Mouse (Mus musculus) c-Kit-positive CD71-negative TER-119-negative erythroid progenitor cells, embryonic 14.5 days (primary cell): ENCODE data around the gene 4930455H04Rik.

Experiments used
- DNase-seq: peaks from one replicate; pipeline ENCODE4 v3.0.0-alpha.2; 2013; ENCODE audit warnings: low read depth

4930455H04Rik gene

DNA sequence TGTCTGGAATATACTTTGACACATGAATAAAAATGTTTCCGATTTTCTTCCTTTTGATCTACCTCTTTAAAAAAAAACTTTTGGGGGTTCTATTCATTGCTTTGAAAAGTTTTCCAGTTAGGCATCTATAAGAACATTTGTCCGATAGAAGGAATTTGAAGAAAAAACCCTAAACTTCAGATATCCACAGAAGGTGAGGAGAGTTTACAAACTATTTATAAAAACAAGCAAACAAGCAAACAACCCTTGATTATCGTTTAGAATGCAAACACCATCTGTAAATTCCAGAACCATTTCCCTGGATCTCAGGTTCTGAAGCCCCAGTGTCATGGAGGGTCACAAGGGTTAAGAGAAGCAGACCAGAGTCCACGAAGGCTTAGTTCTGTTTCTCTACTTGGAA is at the start of gene 4930455H04Rik:
TSS of gene 4930455H04Rik (plus strand) at position 301 of the 400 bp plus-strand sequence.
- no peak for DNase-seq

DNA sequence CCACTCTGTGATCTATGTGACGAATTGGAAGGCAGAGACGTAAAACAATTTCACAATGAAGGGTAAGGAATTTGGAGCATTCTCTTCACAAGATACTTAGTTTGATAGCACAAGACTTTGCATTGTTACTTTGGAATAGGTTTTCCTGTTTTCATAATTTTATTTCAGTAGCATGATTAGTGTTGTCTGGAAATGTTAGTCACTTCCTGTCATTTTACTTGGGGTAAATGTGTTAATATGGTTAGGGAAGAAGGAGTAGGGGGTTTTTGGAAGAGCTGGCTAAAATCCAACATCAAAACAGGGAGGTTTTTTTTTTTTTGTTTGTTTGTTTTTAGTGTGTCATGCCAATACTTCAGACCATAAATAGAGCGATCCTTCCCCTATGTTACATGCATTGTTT is 46.5 kb upstream of the 4930455H04Rik start:
- no peak for DNase-seq

DNA sequence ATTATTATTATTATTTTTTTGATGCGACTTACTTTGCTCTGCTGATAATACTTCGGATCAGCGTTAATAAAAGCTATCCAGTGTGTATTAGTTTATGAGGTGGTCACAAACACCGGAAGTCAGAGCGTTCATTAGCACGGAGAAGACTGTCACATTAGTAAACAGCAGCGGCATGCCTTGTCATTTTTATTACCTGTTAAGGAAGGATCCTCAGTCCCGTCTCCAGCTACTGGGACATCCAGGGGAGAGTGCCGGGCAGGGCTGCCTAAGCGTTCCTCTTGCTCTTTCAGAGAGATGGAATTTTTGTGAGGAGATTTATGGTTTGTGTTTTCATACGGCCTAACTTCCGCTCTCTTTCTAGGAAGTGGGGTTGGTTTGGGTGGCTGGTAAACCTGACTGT is 45.0 kb upstream of the 4930455H04Rik start:
- DNase-seq = no peak

DNA sequence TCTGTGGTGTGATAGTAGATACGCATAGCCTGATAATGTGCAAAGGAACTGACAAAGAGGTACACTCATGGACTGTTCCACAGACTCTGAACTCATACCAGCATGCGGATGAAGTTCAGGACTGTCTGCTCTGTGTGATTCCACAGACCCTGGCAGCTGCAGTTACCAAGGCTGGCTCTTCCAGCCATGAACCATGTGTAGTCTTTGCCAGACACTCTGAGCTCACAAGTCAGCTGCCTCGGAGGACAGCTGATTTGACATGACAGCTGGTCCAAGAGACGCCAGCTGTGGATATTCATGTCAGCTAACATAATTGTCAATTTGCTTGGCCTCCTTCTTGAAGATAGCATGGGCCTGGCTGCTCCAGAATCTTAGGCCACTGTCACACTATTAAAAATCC is 39.1 kb upstream of the 4930455H04Rik start:
- DNase-seq = no peak

GRCm38 (mm10) chr3:116933158-116933557 is 34.9 kb upstream of the 4930455H04Rik start:
- no peak for DNase-seq

DNA sequence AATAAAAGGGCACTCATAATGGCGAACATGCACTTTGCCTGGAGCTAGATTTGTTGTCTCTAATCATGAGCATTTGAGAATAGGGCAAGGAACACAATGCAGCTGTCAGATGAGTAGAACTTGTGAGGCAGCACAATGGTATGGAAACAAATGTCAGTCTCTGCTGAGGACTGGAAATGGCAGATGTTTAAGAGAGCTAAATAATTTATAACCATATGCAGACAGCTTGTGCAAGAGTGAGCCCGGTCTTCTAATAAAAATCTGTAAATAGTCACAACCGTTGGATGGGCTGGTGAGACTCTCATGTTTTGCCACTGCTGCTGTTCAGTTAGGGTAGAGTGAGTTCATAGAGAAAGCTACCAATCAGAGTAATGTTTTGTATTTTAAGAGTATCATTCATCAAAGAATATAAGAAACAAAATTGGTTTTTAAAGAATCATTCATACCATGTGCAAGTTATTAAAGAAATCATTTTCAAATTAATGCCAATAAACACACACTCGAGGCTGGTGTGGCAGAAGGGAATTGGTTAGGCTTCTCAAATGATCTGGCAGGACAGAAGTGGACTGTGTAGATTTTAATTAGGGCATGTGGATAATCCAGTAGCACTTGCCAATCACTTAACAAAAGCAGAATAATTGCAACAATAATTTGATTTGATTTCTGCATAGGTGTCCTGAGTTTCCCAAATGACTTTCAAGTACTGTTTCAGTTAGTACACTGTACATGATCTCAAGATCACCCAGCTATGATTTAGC is 31.0 kb upstream of the 4930455H04Rik start:
- no peak for DNase-seq

GRCm38 (mm10) chr3:116940804-116941558 is 27.1 kb upstream of the 4930455H04Rik start:
- DNase-seq = no peak

DNA sequence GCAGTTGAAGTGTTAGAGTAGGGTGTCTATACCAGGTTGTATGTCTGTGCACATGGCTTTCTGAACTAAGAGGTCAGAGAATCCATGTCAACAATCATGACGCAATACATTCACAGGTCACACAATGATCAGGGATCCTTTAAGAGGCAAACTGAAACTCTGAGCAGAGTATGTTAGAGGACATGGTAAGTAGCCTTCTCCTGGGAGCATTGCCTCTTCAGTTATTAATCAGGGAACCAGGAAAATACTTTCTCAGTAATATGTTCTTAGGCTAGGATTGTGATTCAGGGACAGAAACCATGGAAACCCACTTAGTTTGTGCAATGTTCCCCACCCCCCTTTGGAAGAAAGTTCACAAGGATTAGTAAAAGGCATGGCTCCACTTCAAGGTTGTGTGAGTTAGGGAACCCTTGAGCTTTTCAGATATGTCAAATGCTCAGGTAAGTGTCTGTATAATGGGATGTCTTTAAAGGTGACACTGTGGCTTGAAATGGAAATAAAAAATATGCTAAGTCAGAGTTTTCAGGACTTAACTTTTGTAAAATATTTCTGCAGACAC is 26.4 kb upstream of the 4930455H04Rik start:
- DNase-seq = no peak

DNA sequence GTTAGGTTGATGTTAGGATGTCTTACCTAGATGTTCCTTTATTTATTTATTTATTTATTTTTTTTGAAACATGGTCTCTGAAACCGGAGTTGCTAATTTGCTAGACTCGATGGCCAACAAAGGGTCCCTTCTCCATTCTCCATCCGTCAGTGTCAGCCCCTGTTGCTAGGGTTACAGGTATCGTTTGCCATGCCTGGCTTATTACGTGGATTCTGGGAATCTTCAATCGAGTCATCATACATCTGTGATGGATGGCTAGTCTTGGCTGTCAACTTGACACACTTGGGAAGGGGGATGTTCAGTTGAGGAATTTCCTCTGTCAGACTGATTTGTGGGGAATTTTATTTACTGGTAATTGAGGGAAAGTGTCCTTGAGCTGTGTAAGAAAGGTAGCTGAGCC is 25.3 kb upstream of the 4930455H04Rik start:
- DNase-seq = no peak

DNA sequence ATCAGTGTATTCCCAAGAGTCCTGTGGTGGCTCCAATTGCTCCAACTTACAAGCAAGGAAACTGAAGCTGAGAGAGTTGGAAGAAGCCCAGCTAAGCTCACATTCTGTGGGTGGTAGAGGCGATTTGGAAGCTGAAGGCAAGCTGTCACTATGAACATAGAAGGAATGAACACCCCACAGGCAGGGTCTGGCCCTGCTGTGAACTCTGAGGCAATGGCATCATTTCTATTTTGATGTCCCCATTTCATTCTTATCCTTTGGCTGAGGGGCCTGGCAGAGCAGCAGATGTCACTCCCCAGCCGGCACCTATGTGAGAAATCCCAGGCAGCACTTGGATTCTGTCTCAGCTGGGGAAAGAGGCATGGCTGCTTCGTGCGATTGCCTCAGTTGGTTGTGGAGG is 24.6 kb upstream of the 4930455H04Rik start:
- DNase-seq = no peak

DNA sequence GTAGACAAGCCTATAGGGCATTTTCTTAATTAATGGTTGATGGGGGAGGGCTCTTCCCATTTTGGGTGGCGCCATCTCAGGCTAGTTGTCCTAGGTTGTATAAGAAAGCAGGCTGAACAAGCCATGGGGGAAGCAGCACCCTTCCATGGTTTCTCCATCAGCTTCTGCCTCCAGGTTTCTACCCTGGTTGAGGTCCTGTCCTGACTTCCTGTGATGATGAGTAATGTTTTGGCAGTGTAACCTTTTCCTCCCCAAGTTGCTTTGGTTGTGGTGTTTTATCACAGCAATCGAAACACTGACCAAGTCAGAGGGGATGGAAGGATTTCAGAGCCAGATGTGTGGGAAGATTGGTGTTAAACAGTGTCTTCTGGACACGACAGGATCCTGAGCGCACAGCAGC is 21.6 kb upstream of the 4930455H04Rik start:
- no peak for DNase-seq

DNA sequence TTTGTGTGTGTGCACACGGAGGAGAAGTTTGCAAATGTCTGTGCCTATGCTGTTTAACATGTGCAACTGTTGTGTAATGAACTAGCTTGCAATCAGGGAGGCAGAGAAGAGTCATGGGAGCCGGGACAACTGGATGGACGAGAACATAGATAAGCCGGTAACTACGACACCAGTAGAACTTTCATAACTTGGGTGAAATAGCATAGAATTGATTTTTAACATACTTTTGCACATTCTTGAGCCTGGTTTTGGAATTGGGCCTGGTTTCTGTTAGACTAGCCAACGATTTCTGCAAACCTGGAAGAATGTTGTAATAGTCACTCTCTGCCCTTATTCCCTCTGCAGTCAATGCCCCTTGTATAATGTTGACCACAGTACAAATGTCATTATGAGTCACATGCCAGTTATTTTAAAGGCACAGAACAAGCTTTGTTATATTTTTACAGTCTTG is 17.4 kb upstream of the 4930455H04Rik start:
- no peak for DNase-seq

DNA sequence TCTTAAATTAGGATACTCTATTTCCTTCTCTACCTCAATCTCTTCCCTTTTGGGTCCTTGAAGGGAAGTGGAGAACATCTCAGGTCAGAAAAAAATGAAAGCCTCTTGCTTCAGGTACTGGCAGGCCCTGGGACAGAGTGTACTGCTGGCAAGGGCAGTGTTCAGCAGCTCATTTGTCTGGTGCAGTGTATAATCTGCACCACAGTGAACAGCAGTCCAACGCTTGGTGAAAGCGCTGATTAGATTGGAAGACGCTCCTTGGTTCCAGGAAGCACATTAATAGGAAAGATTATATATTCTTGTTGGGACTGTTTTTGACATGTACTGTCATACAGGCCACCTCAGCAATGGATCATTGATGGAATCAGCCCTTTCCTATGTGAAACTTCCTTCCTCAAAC is 16.6 kb upstream of the 4930455H04Rik start:
- DNase-seq = no peak

DNA sequence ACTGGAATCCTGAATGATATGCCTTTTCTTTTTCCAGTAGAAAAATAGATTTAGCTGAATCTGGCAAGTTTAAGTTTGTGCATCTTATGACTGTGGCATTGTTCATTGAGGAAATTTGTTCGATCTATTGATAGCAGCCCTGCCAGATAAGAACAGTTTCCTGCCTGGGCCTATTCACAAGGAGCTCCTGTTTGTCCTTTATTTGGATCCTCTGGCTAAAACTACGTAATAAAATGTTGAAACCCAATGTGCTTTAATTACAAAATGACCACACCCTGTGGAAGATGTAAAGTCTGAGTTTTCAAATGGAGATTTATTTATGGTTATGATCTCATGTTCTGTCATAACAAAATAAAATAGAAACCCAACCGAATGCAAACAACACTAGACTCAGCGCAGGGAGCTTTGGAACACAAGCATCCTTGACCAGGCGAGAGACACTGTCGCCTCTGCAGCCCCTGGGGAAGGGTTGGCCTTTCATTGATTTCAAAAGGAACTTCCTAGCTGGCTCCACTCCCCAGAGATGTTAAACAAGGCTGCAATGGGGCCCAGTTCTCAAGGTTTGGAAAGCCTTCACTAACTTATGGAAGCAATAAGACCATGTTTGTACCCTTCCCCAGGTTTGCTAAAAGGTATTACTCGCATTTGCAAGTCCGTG is 15.7 kb upstream of the 4930455H04Rik start:
- DNase-seq = no peak

DNA sequence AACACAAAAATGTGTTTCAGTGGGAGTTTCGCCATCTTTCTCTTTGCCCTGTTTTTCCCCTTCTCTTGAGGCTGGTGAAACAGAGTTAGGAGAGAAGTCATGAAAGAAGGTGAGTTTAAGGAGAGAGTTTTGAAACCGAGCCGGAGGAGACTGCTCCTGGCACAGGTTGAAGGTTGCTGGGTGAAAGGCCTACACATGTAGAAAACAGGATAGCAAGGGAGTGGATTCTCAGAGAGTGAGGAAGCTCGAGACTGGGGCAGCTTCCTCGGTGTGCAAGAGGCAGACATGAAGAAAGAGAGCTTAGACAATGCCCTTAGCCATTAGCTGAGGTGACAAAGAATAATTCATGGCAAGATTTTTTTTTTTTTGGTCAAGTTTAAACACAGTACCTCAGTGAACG is 14.7 kb upstream of the 4930455H04Rik start:
- no peak for DNase-seq

GRCm38 (mm10) chr3:116955061-116955460 is 13.0 kb upstream of the 4930455H04Rik start:
- DNase-seq = no peak

GRCm38 (mm10) chr3:116960414-116960813 is 7.7 kb upstream of the 4930455H04Rik start:
- no peak for DNase-seq

GRCm38 (mm10) chr3:116961354-116962142 is 6.5 kb upstream of the 4930455H04Rik start:
- DNase-seq = no peak

- no peak for DNase-seq
Measured at GRCm38 (mm10) chr3:116963213-116963612, 4.9 kb upstream of the 4930455H04Rik start.

- no peak for DNase-seq
Measured at GRCm38 (mm10) chr3:116964426-116964825, 3.6 kb upstream of the 4930455H04Rik start.

GRCm38 (mm10) chr3:116966225-116966624 is 1.8 kb upstream of the 4930455H04Rik start:
- DNase-seq = peak; percentile 32

GRCm38 (mm10) chr3:116966800-116967199 is 1.3 kb upstream of the 4930455H04Rik start:
- DNase-seq = no peak
